ENCODE assay signal across 14 mouse cellular contexts in genomic region chr2:41666296-41666695, GRCm38 (mm10).
"Had no signal": no experiment of that assay in that cellular context is flagged by ENCODE, and none has a peak within 500 bp of the region (broad histone marks: within the 10 kb centered on the region; RNA-seq: fewer than 3 reads in every experiment).

No protein-coding gene starts in this region.

- H3K36me3 ChIP-seq: kidney, embryonic 15.5 days; limb, embryonic 10.5 days; liver, embryonic 15.5 days; neural tube, embryonic 13.5 days had no signal

- H3K4me2 ChIP-seq: kidney, embryonic 15.5 days; liver, embryonic 11.5 days; liver, embryonic 15.5 days; neural tube, embryonic 13.5 days had no signal

- H3K9me3 ChIP-seq: kidney, embryonic 15.5 days; limb, embryonic 10.5 days; liver, embryonic 15.5 days; neural tube, embryonic 13.5 days had no signal

- DNase-seq: kidney, postnatal 14 days; lung, adult 2 months; lung, postnatal 36 days; retina, postnatal 1 day; right cerebral cortex, postnatal 4 days; spleen, adult 18-20 months; thymus, postnatal 36 days had no signal

- ATAC-seq: lung, postnatal 0 days had no signal

- H3K27ac ChIP-seq: kidney, embryonic 15.5 days; left cerebral cortex, adult 2 months; limb, embryonic 10.5 days; liver, embryonic 15.5 days; neural tube, embryonic 13.5 days had no signal

- H3K9ac ChIP-seq: kidney, embryonic 15.5 days; liver, embryonic 15.5 days; neural tube, embryonic 13.5 days had no signal

- H3K4me3 ChIP-seq: kidney, embryonic 15.5 days; left cerebral cortex, adult 2 months; limb, embryonic 10.5 days; liver, embryonic 15.5 days; neural tube, embryonic 13.5 days had no signal

- H3K4me1 ChIP-seq: kidney, embryonic 15.5 days; limb, embryonic 10.5 days; liver, embryonic 15.5 days; neural tube, embryonic 13.5 days had no signal

- H3K27me3 ChIP-seq: kidney, embryonic 15.5 days; liver, embryonic 15.5 days; neural tube, embryonic 13.5 days had no signal
